Mouse (Mus musculus): ENCODE measurements around the gene Large2.

Large2 gene

GRCm38 (mm10) chr2:92390206-92390930 lies 15.7 kb upstream of the Large2 start:
- DNase-seq (ENCODE audit: low read depth), result no peak

GRCm38 (mm10) chr2:92389645-92390044 lies 15.0 kb upstream of the Large2 start:
- DNase-seq (ENCODE audit: low read depth), result no peak

GRCm38 (mm10) chr2:92388891-92389641 lies 14.4 kb upstream of the Large2 start:
- peak; percentile 58 for DNase-seq (ENCODE audit: low read depth)

GRCm38 (mm10) chr2:92388081-92388517 lies 13.4 kb upstream of the Large2 start:
- DNase-seq (ENCODE audit: low read depth), result no peak

- DNase-seq (ENCODE audit: low read depth), result no peak
These were observed 13.0 kb upstream of the Large2 start for GRCm38 (mm10) chr2:92387646-92388045.

- DNase-seq (ENCODE audit: low read depth), result no peak
These were observed 12.3 kb upstream of the Large2 start for GRCm38 (mm10) chr2:92386821-92387570.

- DNase-seq (ENCODE audit: low read depth), result no peak
These were observed 10.7 kb upstream of the Large2 start for GRCm38 (mm10) chr2:92385113-92386051.

GRCm38 (mm10) chr2:92384101-92384500 lies 9.4 kb upstream of the Large2 start:
- DNase-seq (ENCODE audit: low read depth), result no peak

- no peak for DNase-seq (ENCODE audit: low read depth)
These were observed 8.1 kb upstream of the Large2 start for GRCm38 (mm10) chr2:92382759-92383158.

- DNase-seq (ENCODE audit: low read depth), result no peak
These were observed 7.4 kb upstream of the Large2 start, which contains the start of gene 1700029I15Rik for GRCm38 (mm10) chr2:92381901-92382588. 1700029I15Rik (plus strand) TSS chr2:92382538.

- DNase-seq (ENCODE audit: low read depth), result no peak
These were observed 6.5 kb upstream of the Large2 start for GRCm38 (mm10) chr2:92381161-92381560.

GRCm38 (mm10) chr2:92380495-92381050 lies 5.9 kb upstream of the Large2 start:
- DNase-seq (ENCODE audit: low read depth), result no peak

- DNase-seq (ENCODE audit: low read depth), result no peak
These were observed 5.3 kb upstream of the Large2 start for GRCm38 (mm10) chr2:92379783-92380494.

GRCm38 (mm10) chr2:92377320-92377719 lies 2.7 kb upstream of the Large2 start:
- no peak for DNase-seq (ENCODE audit: low read depth)

GRCm38 (mm10) chr2:92376300-92376699 lies 1.6 kb upstream of the Large2 start:
- DNase-seq (ENCODE audit: low read depth), result no peak

- DNase-seq (ENCODE audit: low read depth), result peak; percentile 35
These were observed 1.1 kb upstream of the Large2 start for GRCm38 (mm10) chr2:92375788-92376187.

GRCm38 (mm10) chr2:92375099-92375623 lies 492 bp upstream of the Large2 start:
- DNase-seq (ENCODE audit: low read depth), result peak; percentile 96

- DNase-seq (ENCODE audit: low read depth), result peak; percentile 39
These were observed 1.2 kb downstream of the Large2 start for GRCm38 (mm10) chr2:92373437-92373813.

GRCm38 (mm10) chr2:92372767-92373436 lies 1.8 kb downstream of the Large2 start:
- DNase-seq (ENCODE audit: low read depth), result no peak

Data from naive thymus-derived CD4-positive, alpha-beta T cell, adult 2 months (primary cell).